Mouse (Mus musculus): Measurements from ENCODE around the gene Bloc1s3. TPM values are rescaled to one million over a fixed set of nuclear protein-coding genes. Genes with fewer than 3 reads are reported as not detected.
"Not testable (repeated sequence)": the region's sequence is repeated elsewhere in the genome, so short reads cannot be mapped to it uniquely, and the experiment has no call there.

The Bloc1s3 gene
- total RNA-seq, 2 experiments from 2014 or later = 6.8 to 6.9 TPM

- no peak for DNase-seq
Observed at GRCm38 (mm10) chr7:19517652-19518365, 9.6 kb upstream of the Bloc1s3 start, which contains the start of gene Nkpd1. Gene Nkpd1, plus strand, starts transcription at chr7:19517838.

GRCm38 (mm10) chr7:19512353-19512752 is 4.2 kb upstream of the Bloc1s3 start:
- DNase-seq = no peak

- DNase-seq = not testable (repeated sequence)
Observed at GRCm38 (mm10) chr7:19511934-19512333, 3.8 kb upstream of the Bloc1s3 start.

- DNase-seq = no peak
Observed at GRCm38 (mm10) chr7:19509786-19510185, 1.6 kb upstream of the Bloc1s3 start.

GRCm38 (mm10) chr7:19508924-19509568 is 879 bp upstream of the Bloc1s3 start:
- DNase-seq = no peak

GRCm38 (mm10) chr7:19507612-19507981 is 570 bp downstream of the Bloc1s3 start:
- no peak for DNase-seq

- DNase-seq = no peak
Observed at GRCm38 (mm10) chr7:19506969-19507611, 1.1 kb downstream of the Bloc1s3 start.

- no peak for DNase-seq
Observed at GRCm38 (mm10) chr7:19506326-19506725, 1.8 kb downstream of the Bloc1s3 start.

- no peak for DNase-seq
Observed at GRCm38 (mm10) chr7:19503481-19504068, 4.6 kb downstream of the Bloc1s3 start.

GRCm38 (mm10) chr7:19501658-19502057 is 6.5 kb downstream of the Bloc1s3 start:
- DNase-seq = no peak

- no peak for DNase-seq
Observed at GRCm38 (mm10) chr7:19500420-19501363, 7.5 kb downstream of the Bloc1s3 start.

GRCm38 (mm10) chr7:19498326-19498725 is 9.8 kb downstream of the Bloc1s3 start:
- no peak for DNase-seq

- DNase-seq = no peak
Observed at GRCm38 (mm10) chr7:19496214-19496555, 12.0 kb downstream of the Bloc1s3 start.

- DNase-seq = no peak
Observed at GRCm38 (mm10) chr7:19495521-19496213, 12.5 kb downstream of the Bloc1s3 start.

- DNase-seq = no peak
Observed at GRCm38 (mm10) chr7:19494751-19495474, 13.3 kb downstream of the Bloc1s3 start.

GRCm38 (mm10) chr7:19491731-19492130 is 16.4 kb downstream of the Bloc1s3 start:
- no peak for DNase-seq

- no peak for DNase-seq
Observed at GRCm38 (mm10) chr7:19489525-19489924, 18.6 kb downstream of the Bloc1s3 start.

- DNase-seq = no peak
Observed at GRCm38 (mm10) chr7:19486549-19486948, 21.6 kb downstream of the Bloc1s3 start.

GRCm38 (mm10) chr7:19485488-19485887 is 22.7 kb downstream of the Bloc1s3 start:
- no peak for DNase-seq

GRCm38 (mm10) chr7:19483281-19483680 is 24.9 kb downstream of the Bloc1s3 start:
- DNase-seq = no peak
